Mouse (Mus musculus): ENCODE measurements at regions not wholly inside any gene's neighbourhood (a gene's known extent, or its start where the extent isn't known, plus 50 kb on each side); places are given as distances from the start of the nearest gene placed in this dataset.

GRCm38 (mm10) chr15:67460384-67460783 lies 959.7 kb upstream of the Lrrc6 start:
- TF ChIP-seq POLR2A (IDR thresholded peaks at IDR 0.05; ENCODE audit: insufficient read length, low read depth) (no peak), USF1 (IDR thresholded peaks at IDR 0.05; ENCODE audit: low read depth) (no peak), MAX (IDR thresholded peaks at IDR 0.05; ENCODE audit: low read depth) (no peak)

Measured in myocyte (in vitro differentiated cells).